Mouse (Mus musculus) lung, adult 2 months (tissue): ENCODE results near the gene Ablim2.

Experiments used
- CTCF ChIP-seq: fragments of 200-500 bp; IDR thresholded peaks from 2 replicates; pipeline ENCODE4 v1.5.1; 2011; ENCODE audit warnings: mild to moderate bottlenecking, low read length, control low read depth; ENCODE audit not compliant: insufficient read depth
- POLR2A ChIP-seq: fragments of 200-500 bp; IDR thresholded peaks from 2 replicates; pipeline ENCODE4 v1.6.1; 2011; ENCODE audit warnings: low read depth, mild to moderate bottlenecking, control low read depth, low read length, borderline replicate concordance; ENCODE audit errors: extremely low read depth

DNA sequence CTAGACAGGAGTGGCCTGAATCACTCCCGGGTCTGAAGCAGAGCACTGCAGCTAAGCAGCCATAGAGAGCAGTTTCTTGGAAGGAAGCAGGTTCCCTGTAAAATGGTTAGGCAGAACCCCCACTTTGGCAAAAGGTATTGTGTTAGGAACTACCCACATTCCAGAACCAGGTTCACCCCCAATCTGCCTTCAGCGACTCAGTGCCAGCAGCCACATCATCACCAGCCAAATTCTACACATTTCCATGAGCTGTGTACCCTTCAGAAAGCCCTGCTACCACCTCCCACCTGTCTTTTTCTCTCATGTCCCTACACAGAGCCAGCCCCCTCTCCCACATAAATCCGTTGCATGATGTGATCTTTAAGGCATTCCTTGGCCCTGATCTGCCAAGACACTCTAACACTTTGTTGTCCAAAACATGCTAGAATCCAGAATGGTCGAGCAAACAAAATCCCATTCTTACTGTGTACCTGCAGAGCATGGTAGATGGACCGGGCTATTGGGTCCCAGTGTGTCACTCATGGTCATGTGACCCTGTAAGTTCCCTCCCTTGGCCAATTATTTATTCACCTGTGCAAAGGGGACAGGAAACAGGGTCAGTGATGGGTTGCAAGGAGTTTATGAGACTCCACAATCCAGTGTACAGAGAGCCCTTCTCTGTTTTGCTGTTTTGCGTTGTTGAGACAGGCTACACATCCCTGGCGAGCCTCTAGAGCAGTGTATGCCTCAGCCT, 13.5 kb upstream of the Ablim2 start:
- TF ChIP-seq POLR2A (no peak), CTCF (no peak)
